Mouse (Mus musculus): ENCODE data around the gene Grk4.

DNA sequence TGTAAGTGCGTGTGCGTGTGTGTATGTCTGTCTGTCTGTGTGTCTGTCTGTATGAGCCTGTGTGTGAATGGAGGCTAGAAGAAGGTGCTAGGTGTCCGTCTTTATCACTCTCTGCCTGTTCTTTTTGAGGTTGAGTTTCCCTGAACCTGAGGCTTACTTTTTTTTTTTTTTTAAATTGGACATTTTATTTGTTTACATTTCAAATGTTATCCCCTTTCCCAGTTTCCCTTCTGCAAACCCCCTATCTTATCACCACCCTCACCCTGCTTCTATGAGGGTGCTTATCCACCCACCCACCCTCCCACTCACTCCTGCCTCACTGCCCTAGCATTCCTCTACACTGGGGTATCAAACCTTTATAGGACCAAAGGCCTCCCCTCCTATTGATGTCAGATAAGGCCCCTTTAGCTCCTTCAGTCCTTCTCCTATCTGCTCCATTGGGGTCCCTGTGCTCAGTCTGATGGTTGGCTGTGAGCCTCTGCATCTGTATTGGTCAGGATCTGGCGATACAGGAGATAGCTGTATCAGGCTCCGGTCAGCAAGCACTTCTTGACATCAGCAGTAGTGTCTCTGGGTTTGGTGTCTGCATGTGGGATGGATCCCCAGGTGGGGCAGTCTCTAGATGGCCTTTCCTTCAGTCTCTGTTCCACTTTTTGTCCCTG is 140.2 kb downstream of the Grk4 start:
- TF ChIP-seq CTCF (IDR thresholded peaks at IDR 0.05; ENCODE audit: borderline replicate concordance, extremely low read depth, insufficient read depth, insufficient read length) (no peak), POLR2A (IDR thresholded peaks at IDR 0.05; ENCODE audit: borderline replicate concordance, extremely low read depth, insufficient read depth, insufficient read length, poor library complexity, severe bottlenecking) (no peak)

Measured in brain, embryonic 14.5 days (tissue).